Mouse (Mus musculus) embryonic facial prominence, embryonic 12.5 days (tissue): Measurements from ENCODE around the gene Cd37. TPM values are rescaled to one million over a fixed set of nuclear protein-coding genes. Genes with fewer than 3 reads are reported as not detected.

Experiments
- ATAC-seq: fragments of 200-750 bp; cut with Nextera tagmentation; 2 replicates; pipeline ENCODE4 v1.8.0; 2017; ENCODE audit not compliant: insufficient number of reproducible peaks, insufficient read depth, low FRiP score, low TSS enrichment
- H3K27ac ChIP-seq: fragments of 300-500 bp; sonication (generic); 2 replicates; pipeline ENCODE4 v1.5.1; 2016; ENCODE audit warnings: mild to moderate bottlenecking
- H3K27me3 ChIP-seq: fragments of 300-500 bp; sonication (generic); 2 replicates; pipeline ENCODE4 v1.6.1; 2016; ENCODE audit warnings: mild to moderate bottlenecking, moderate library complexity
- H3K36me3 ChIP-seq: fragments of 300-500 bp; sonication (generic); 2 replicates; pipeline ENCODE4 v1.6.1; 2016; ENCODE audit warnings: mild to moderate bottlenecking
- H3K4me1 ChIP-seq: fragments of 300-500 bp; sonication (generic); 2 replicates; pipeline ENCODE4 v1.6.1; 2016
- H3K4me2 ChIP-seq: fragments of 300-500 bp; sonication (generic); replicated peaks from 2 replicates; pipeline ENCODE4 v1.6.1; 2016; ENCODE audit warnings: mild to moderate bottlenecking, moderate library complexity
- H3K4me3 ChIP-seq: fragments of 300-500 bp; sonication (generic); 2 replicates; pipeline ENCODE4 v1.5.1; 2016; ENCODE audit warnings: mild to moderate bottlenecking
- H3K9ac ChIP-seq: fragments of 300-500 bp; sonication (generic); 2 replicates; pipeline ENCODE4 v1.6.1; 2016; ENCODE audit warnings: mild to moderate bottlenecking, moderate library complexity
- H3K9me3 ChIP-seq: fragments of 300-500 bp; sonication (generic); 2 replicates; pipeline ENCODE4 v1.6.1; 2016; ENCODE audit warnings: mild to moderate bottlenecking, moderate library complexity
- WGBS: fragments of 180-500 bp; shearing (Covaris S2); methylation state at CpG from one replicate; pipeline ENCODE4 v1.1.7; 2016; 5-methylcytosine and 5-hydroxymethylcytosine counted together
- polyA plus RNA-seq: library from polyadenylated mRNA; unstranded; fragments of >200 nt; fragmentation: Nextera tagmentation; extraction: Ambion mirVana; gene quantifications from 2 replicates; pipeline ENCODE4 v1.2.1, GENCODE M21; 2016

Gene Cd37
- polyA plus RNA-seq, 1 experiment from 2014 or later = 2.3 TPM

DNA sequence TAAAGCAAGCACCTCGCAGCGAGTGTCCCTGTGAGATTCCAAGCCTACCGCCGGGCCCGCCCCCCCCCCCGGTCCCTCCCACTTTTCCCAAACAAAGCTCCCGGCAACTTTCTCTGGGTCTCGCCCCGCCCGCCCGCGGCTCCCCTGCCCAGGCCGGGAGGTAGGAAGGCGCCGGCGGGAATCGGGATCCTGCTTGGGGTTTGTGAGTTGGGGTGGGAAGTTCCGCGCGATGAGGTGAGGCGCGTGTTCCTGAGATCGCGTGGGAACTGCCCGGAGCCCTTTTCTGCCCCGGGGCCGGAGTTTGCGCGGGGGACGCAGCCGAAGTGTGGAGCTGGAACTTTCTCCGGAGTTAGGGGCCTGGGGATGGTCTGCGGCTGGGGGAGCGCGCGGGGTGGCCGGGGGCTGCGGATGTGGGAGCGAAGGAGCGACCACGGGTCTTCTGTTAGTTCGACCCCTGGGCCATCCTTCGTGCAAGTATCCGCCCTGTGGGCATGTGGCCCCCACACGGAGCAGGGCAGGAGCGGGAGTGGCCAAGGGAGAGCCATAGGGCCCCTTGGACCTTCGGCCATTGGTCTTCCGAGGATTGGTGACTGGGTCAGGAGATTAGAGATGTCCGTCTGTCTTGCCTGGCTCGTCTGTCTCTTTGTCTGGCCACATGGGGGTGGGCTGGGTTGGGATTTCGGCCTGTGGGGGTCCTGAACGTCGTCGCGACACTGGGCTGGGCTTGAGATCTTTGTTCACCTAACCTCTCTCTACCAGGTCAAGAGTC is 23.1 kb downstream of the Cd37 start, which contains the start of gene Tead2:
TSS of gene Tead2 (plus strand) at position 81 of the 769 bp plus-strand sequence.
- Histone ChIP-seq H3K36me3 (peaks cover 38% of the 10 kb centered on the region), H3K4me3 (peak within 1 kb of the TSS; percentile 86), H3K4me2 (peak within 1 kb of the TSS; percentile 93), H3K27me3 (peaks cover 15% of the 10 kb centered on the region), H3K9me3 (no peaks in the 10 kb centered on the region), H3K4me1 (peaks cover 29% of the 10 kb centered on the region), H3K9ac (peak within 1 kb of the TSS; percentile 99), H3K27ac (peak within 1 kb of the TSS; percentile 98)
- ATAC-seq = peak; percentile 25; the same call in 1 of the 2 replicates
- WGBS = under 1% methylated on average over 54 of the region's 55 CpGs

DNA sequence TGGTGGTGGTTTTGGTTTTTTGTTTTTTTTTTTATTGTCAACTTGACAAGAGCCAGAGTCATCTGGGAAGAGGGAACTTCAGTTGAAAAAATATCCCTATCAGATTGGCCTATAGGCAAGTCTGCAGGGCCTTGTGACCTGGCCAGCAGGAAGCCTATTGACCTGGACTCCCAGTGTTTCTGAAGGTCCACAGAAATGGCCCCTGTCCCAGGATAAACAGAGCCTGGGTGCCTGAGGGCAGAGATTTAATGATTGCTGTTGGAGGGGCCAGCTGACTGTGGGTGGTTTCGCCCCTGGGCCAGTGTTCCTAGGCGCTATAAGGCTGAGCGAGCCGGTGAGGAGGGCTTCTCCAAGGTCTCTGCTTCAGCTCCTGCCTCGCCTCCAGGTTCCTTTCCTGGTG is 25.2 kb downstream of the Cd37 start:
- Histone ChIP-seq H3K4me2 (no peak overlapping the region), H3K9ac (no peak overlapping the region), H3K27me3 (peaks cover 25% of the 10 kb centered on the region), H3K36me3 (peaks cover 16% of the 10 kb centered on the region), H3K9me3 (no peaks in the 10 kb centered on the region), H3K4me1 (peaks cover 24% of the 10 kb centered on the region), H3K4me3 (no peak overlapping the region), H3K27ac (no peak overlapping the region)
- WGBS = 51% methylated on average over 5 of the region's 5 CpGs
- ATAC-seq = no peak

DNA sequence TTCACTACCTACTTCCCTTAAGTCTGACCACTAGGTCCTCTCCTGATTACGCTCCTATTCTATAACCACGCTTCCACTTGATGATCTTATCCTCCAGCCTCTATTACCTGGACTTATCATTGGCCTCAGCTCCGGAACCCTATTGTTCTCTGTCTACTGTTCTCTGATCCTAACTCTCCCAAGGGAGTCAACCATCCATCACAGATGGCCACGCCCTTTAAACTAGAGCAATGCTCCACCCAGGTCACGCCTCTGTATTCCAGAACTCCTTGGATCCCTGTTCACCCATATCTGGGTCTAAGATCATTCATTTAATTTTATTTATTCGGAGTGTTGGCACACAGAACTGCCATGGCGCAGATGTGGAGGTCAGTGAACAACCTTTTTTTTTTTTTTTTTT is 26.6 kb downstream of the Cd37 start:
- H3K4me2 ChIP-seq = no peak overlapping the region
- peaks cover 25% of the 10 kb centered on the region for H3K27me3 ChIP-seq
- WGBS = 69% methylated on average over 7 of the region's 7 CpGs

DNA sequence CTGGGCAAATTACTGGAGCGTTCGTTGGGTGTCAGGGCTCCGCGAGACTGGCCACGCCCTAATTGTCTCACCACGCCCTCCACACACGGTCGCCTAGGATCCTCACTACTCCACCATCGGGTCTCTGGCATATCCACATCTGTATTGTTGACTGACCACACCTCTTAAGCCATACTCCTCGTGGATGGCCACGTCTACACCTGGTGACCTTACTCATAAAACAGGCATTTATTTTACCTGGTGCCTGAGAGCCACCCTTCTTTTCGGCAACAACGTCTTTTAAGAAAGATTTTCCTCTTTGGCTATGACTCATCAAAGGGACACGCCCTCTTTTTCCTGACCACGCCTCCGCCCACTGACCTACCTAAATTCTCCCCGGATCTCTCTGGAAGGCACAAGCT is 27.1 kb downstream of the Cd37 start, which contains the start of gene Dkkl1:
TSS of gene Dkkl1 (minus strand) at position 297 of the 401 bp plus-strand sequence.
- no peaks in the 10 kb centered on the region for H3K36me3 ChIP-seq
- peaks cover 6% of the 10 kb centered on the region; the same call in 1 of the 2 replicates for H3K4me1 ChIP-seq
- no peak within 1 kb of the TSS for H3K9ac ChIP-seq
- H3K27me3 ChIP-seq = peaks cover 25% of the 10 kb centered on the region
- peak within 1 kb of the TSS; percentile 37 for H3K4me2 ChIP-seq
- no peak for ATAC-seq
- H3K4me3 ChIP-seq = no peak within 1 kb of the TSS
- no peaks in the 10 kb centered on the region; the same call in 1 of the 2 replicates for H3K9me3 ChIP-seq
- WGBS = 5% methylated on average over 17 of the region's 17 CpGs
- no peak within 1 kb of the TSS for H3K27ac ChIP-seq

More for the DNA sequence above, 26.6 kb downstream of the Cd37 start:
- Histone ChIP-seq H3K9ac (no peak overlapping the region), H3K4me1 (peaks cover 11% of the 10 kb centered on the region), H3K4me3 (no peak overlapping the region), H3K36me3 (0 out of 2 replicates have a peak, but pooled peaks cover 3% of the 10 kb centered on the region), H3K9me3 (no peaks in the 10 kb centered on the region; the same call in 1 of the 2 replicates), H3K27ac (no peak overlapping the region)
- ATAC-seq = no peak

DNA sequence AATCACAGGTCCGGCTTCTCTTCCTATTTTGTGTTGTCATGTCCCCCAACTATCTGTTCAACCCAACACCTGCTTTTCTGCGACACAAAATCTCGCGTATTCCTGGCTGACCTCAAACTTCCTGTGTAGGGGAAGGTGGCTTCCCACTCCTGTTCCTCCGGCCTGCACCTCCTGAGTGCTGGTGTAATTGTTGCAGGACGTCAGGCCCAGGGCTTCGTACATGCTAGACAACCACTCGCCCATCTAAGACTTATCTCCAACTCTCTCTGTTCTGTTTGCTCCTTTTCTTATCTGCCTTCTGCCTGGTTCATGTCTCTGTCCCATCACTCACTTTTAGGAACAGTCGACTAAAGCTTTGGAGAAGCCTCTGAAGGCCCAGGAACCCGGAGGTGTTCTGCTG is 27.8 kb downstream of the Cd37 start:
- Histone ChIP-seq H3K9ac (no peak overlapping the region), H3K4me3 (no peak overlapping the region), H3K4me2 (no peak overlapping the region), H3K36me3 (no peaks in the 10 kb centered on the region), H3K27ac (no peak overlapping the region), H3K4me1 (peaks cover 6% of the 10 kb centered on the region; the same call in 1 of the 2 replicates), H3K9me3 (no peaks in the 10 kb centered on the region; the same call in 1 of the 2 replicates), H3K27me3 (peaks cover 25% of the 10 kb centered on the region)
- ATAC-seq = no peak
- 69% methylated on average over 10 of the region's 10 CpGs for WGBS

DNA sequence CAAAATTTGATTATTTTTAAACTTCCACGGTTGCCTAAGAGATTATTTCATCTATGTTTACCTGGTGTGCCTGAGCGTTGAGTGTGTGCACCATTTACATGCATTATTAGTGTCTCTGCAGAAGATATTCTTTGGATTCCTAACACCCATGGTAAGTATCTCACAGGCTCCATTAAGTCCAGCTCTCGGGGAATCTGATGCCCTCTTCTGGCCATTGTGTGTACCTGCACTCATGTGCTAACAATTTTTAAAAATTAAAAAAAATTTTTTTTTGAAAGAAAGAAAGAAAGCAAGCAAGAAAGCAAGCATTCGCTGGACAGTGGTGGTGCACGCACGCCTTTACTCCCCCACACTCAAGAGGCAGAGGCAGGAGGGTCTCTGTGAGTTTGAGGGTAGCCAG is 30.7 kb downstream of the Cd37 start:
- Histone ChIP-seq H3K4me1 (peaks cover 6% of the 10 kb centered on the region; the same call in 1 of the 2 replicates), H3K4me2 (no peak overlapping the region), H3K9ac (no peak overlapping the region), H3K36me3 (no peaks in the 10 kb centered on the region), H3K4me3 (no peak overlapping the region), H3K27me3 (peaks cover 25% of the 10 kb centered on the region), H3K9me3 (no peaks in the 10 kb centered on the region; the same call in 1 of the 2 replicates), H3K27ac (no peak overlapping the region)
- ATAC-seq = no peak
- WGBS = 77% methylated on average over 6 of the region's 6 CpGs

DNA sequence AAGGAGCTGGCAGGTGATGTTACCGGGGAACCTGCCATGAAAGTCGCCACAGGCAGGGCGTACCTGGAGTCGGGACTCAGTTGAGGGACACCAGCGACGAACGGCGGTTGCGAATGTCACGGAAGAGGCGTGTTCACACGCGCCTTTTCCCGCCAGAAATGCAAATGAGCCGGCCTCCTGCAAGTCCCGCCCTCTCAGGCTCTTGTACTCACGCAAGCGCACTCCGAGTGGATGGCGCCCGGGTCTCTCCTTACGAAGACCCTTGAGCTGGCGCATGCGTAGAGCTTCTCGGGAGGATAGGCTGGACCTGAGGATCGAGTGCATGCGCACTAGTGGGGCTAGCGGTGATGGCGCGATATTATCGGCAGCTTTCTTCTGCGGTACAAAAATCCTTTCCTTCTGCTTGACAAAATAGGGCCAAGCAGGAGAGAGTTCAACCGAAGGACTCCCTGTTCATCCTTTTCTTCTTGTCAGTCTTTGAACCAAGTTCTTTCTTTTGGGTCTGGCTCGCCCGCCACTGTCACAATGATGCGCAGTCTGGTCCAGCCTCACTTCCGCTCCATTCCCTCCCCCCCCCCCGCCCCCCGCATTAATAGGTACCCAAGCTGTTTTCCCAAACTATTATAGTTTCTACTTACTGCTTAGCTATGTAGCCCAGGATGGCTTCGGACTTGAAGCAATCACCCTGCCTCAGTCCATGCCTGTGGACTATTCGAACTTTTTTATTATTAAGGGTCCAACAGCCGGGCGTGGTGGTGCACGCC is 34.4 kb downstream of the Cd37 start, which contains the start of gene Ccdc155:
TSS of gene Ccdc155 (minus strand) at position 513 of the 764 bp plus-strand sequence.
- WGBS = 10% methylated on average over 43 of the region's 44 CpGs
- Histone ChIP-seq H3K4me3 (peak within 1 kb of the TSS; percentile 42), H3K4me2 (peak within 1 kb of the TSS; percentile 55), H3K36me3 (no peaks in the 10 kb centered on the region), H3K27me3 (no peaks in the 10 kb centered on the region), H3K27ac (peak within 1 kb of the TSS; percentile 79), H3K9ac (peak within 1 kb of the TSS; percentile 38), H3K9me3 (no peaks in the 10 kb centered on the region; the same call in 1 of the 2 replicates), H3K4me1 (no peaks in the 10 kb centered on the region)
- peak; percentile 95 for ATAC-seq

DNA sequence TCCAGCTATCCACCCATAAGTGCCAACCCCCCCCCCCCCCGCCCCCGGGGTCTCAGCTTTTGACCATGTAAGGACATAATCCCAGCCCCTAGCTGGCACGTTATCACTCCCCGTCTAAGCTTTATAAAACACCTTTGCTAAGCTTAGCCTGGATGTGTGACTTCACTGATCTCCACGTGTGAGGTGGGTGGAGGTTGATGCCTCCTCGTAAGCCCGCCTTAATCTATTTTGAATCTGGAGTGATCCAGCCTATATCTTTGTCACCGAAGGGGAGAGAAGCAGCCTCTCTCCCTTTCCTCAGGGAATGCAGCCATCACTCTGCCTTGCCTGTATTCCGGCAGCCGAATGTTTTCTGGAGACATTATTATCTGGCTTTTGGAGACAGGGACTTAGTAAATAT is 36.3 kb downstream of the Cd37 start:
- no peak overlapping the region for H3K4me3 ChIP-seq
- H3K9ac ChIP-seq = no peak overlapping the region
- H3K4me1 ChIP-seq = no peaks in the 10 kb centered on the region
- no peaks in the 10 kb centered on the region for H3K36me3 ChIP-seq
- H3K4me2 ChIP-seq = no peak overlapping the region
- no peak overlapping the region for H3K27ac ChIP-seq
- WGBS = 64% methylated on average over 10 of the region's 10 CpGs
- no peak for ATAC-seq
- H3K27me3 ChIP-seq = peaks cover 1% of the 10 kb centered on the region
- no peaks in the 10 kb centered on the region; the same call in 1 of the 2 replicates for H3K9me3 ChIP-seq

DNA sequence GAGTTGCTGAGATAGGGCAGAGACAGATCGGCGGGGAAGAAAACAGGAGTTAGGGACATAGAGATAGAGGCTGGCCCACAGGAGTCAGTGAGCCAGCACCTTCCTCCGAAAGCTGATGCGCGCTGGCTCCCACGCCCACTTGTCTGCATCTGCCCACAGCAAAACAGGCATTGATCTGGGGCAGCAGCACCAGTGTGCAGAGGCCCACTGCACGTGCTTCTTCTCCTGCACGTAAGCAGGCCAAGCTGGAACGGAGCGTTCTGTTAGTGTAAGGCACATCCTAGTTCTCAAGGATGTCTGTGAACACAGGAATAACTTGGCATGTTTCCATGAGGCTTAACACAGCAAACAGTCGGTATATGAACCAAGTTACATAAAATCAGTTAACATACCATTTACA is 40.0 kb downstream of the Cd37 start:
- Histone ChIP-seq H3K4me3 (no peak overlapping the region), H3K9ac (no peak overlapping the region), H3K4me1 (no peaks in the 10 kb centered on the region; the same call in 1 of the 2 replicates), H3K27me3 (peaks cover 17% of the 10 kb centered on the region), H3K4me2 (no peak overlapping the region), H3K36me3 (no peaks in the 10 kb centered on the region), H3K27ac (no peak overlapping the region), H3K9me3 (no peaks in the 10 kb centered on the region)
- no peak for ATAC-seq
- WGBS = 79% methylated on average over 11 of the region's 11 CpGs

DNA sequence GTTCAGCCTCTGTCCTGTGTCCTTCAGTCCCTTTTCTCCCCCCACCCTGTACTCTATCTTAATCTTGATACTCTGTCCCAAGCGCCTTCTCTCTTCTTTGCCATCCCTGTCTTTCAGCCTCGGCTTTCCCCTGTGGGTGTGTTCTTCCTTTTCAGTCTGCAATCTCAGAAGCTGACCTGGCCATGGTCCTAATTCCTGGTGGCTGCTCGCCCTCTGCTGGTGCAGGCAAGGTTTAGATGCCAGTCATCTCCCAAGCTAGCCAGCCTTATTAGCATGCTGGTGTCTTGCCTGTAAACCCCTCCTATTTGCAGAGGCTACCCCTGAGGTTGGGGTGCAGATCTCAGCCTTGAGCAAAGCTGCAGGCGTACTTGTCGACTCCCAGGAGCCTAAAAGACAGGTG is 40.5 kb downstream of the Cd37 start:
- Histone ChIP-seq H3K4me2 (no peak overlapping the region; the same call in 1 of the 2 replicates), H3K27me3 (peaks cover 19% of the 10 kb centered on the region), H3K27ac (no peak overlapping the region), H3K36me3 (no peaks in the 10 kb centered on the region), H3K9ac (no peak overlapping the region), H3K4me1 (no peaks in the 10 kb centered on the region; the same call in 1 of the 2 replicates), H3K4me3 (no peak overlapping the region), H3K9me3 (no peaks in the 10 kb centered on the region)
- no peak for ATAC-seq
- 14% methylated on average over 5 of the region's 5 CpGs for WGBS

DNA sequence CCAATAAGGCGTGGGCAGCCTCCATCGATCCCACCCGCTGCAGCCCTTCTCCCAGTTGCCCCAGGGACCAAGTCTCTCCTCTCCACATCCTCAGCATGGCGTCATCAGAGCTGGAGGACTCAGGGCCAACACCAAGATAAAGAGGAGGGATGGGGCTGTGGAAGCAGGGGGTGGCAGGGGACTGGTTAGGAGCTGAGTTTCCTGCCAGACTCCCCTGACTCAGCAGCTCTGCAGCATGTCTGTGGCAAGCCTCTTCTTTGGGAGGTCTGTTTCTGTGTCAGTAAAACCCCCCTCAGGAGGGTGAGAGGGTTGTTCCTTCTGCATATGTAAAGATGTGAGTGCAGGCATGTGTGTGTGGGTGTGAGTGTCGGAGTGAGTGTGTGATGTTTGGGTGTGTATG is 41.9 kb downstream of the Cd37 start:
- WGBS = 67% methylated on average over 5 of the region's 5 CpGs
- no peak for ATAC-seq
- no peak overlapping the region for H3K27ac ChIP-seq
- H3K27me3 ChIP-seq = peaks cover 21% of the 10 kb centered on the region
- no peaks in the 10 kb centered on the region for H3K36me3 ChIP-seq
- no peak overlapping the region for H3K4me2 ChIP-seq
- no peak overlapping the region for H3K4me3 ChIP-seq
- no peak overlapping the region for H3K9ac ChIP-seq
- peaks cover 3% of the 10 kb centered on the region for H3K4me1 ChIP-seq
- H3K9me3 ChIP-seq = no peaks in the 10 kb centered on the region
